Mouse (Mus musculus) cerebellum, adult 9-10 months (tissue): ENCODE results near the gene Ube2c.
"Not testable (repeated sequence)": the region's sequence is repeated elsewhere in the genome, so short reads cannot be mapped to it uniquely, and the experiment has no call there.

Source experiments
- DNase-seq: peaks from one replicate; pipeline ENCODE4 v3.0.0; 2022

The Ube2c gene

DNA sequence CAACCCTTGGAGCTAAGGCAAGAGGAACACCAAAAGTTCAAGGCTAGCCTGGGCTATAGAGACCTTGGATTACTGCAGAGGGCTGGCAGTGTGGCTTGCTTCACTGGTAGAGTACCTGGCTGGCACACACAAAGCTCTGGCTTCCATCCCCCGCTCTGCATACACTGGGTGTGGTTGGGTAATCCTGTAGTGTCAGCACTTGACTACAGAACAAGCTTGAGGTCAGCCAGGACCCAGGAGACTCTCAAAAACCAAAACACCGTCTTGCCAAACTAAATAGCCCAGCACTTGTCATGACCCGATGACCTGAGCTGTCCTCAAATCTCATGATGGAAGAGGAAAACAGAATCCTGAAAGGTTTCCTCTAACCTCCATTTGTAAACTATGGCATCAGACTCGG, 20.8 kb downstream of the Ube2c start:
- no peak for DNase-seq

DNA sequence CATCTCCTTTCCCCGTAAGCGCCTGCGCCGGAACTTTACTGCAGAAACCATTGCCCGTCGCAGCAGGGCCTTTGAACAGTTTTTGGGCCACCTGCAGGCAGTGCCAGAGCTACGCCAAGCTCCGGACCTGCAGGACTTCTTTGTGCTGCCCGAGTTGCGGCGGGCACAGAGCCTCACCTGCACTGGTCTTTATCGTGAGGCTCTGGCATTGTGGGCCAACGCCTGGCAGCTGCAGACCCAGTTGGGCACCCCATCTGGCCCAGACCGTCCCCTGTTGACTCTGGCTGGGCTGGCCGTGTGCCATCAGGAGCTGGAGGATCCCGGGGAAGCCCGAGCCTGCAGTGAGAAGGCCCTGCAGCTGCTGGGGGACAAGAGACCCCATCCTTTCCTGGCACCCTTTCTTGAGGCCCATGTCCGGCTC, 22.2 kb downstream of the Ube2c start:
- peak; percentile 63 for DNase-seq

DNA sequence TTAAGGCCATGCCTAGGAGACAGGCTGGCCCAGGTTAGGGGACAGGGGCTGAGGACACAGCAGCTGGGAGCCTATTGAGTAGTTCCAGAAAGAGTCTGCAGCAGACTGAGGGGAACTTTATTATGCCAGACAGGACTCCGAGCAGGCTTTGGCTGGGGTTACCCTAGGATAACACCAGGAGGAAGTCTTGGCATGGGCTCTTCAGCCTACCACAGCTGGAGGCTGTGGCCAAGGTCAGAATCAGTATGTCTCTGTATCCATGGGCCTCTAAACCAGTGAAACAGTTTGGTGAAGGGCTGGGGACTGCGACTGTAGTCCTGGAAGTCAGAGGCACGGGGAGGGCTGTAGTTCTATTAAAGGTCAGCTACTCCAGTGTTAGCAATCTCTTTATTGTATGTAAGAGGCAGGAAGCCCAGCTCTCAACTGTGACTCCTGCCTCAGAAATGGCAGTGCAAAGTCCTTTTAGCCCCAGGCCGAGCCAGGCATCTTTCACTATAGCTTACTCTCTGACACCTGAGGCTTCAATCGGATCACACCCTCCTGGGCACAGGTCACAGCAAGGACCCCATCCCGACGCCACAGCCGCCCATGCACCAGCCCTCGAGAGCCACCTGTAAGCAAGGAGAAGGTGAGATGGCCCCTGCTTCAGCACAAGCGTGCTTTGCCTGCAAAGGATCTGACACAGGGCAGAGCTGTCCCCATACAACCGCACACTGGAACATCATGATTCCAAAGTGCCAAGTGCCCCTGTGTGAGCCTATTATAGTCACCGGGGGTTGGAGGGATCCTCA, 22.9 kb downstream of the Ube2c start:
- DNase-seq: no peak

DNA sequence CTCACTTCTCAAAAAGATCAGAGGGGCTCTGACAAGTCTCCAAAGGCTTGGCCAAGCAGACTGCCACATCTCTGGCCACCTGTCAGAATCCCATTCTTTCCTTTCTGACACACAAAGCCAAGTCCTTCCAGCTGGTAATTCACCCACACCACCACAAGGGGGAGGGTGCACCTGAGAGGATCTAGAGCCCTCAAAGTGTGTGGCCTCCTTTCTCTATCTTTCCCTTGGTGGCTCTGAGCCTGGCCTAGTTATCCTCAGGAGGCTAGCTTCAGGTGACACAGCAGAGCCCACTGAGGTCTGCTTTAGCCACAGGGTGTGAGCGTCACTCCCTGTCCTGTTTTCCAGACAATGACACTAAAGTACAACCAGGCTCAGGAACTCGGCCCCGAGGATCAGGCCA, 23.5 kb downstream of the Ube2c start:
- peak; percentile 88 for DNase-seq

DNA sequence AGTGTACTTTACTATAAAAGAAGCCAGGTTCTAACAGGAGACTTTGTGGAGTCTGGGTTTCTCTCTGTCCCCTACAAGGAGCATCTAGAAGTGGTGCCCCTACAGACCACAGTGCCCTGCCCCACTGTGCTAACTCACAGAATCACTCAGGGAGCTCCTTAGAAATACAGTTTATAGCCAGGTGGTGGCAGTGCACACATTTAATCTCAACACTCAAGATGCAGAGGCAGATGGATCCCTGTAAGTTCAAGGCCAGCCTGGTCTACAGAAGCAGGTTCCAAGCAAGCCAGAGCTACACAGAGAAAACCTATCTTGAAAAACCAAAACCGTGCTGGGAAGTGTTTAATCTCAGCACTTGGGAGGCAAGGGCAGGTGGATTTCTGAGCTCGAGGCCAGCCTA, 24.1 kb downstream of the Ube2c start:
- DNase-seq: no peak

DNA sequence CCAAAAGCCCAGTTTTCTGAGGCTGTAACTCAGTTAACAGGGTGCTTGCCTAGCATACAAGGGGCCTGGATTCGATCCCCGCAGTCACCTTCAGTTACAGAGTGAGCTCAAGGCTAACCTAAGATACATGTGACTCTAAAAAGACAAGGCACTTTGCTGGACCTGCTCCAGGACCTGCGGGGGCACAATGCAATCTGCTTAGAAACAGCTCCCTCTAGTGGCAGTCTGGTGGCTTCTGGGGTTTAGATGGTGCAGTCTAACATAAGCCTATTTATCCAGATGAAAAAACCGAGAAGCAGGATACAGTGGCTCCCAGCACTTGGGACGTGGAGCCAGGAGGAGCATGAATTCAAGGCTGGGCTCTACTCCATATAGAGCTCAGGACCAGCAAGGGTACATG, 24.6 kb downstream of the Ube2c start:
- DNase-seq: peak; percentile 91

DNA sequence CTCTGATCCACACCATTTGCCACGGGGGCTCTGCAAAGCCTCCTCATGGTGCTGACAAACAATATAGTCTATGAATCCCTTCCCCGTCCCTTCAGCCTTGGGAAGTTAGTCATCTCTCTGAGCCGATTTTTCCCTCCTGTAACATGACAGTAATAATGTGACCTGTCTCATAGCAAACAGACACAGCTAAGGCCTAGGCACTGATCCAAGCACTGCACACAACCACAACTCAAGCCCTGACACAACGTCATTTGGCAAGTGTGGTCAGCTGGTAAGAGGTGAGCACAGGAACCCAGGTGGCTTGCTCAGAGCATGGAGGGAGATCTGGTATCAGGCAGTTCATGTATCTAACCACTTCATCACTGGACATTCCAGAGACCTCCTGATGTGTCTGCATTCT, 26.2 kb downstream of the Ube2c start:
- DNase-seq: no peak

DNA sequence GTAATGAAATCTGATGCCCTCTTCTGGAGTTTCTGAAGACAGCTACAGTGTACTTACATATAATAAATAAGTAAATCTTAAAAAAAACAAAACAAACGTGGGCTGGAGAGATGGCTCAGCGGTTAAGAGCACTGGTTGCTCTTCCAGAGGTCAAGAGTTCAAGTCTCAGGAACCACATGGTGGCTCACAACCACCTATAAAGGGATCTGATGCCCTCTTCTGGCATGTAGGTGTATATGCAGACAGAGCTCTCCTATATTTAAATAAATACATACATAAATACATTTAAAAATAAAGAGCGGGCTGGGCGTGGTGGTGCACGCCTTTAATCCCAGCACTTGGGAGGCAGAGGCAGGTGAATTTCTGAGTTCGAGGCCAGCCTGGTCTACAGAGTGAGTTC, 28.9 kb downstream of the Ube2c start:
- DNase-seq: not testable (repeated sequence)

DNA sequence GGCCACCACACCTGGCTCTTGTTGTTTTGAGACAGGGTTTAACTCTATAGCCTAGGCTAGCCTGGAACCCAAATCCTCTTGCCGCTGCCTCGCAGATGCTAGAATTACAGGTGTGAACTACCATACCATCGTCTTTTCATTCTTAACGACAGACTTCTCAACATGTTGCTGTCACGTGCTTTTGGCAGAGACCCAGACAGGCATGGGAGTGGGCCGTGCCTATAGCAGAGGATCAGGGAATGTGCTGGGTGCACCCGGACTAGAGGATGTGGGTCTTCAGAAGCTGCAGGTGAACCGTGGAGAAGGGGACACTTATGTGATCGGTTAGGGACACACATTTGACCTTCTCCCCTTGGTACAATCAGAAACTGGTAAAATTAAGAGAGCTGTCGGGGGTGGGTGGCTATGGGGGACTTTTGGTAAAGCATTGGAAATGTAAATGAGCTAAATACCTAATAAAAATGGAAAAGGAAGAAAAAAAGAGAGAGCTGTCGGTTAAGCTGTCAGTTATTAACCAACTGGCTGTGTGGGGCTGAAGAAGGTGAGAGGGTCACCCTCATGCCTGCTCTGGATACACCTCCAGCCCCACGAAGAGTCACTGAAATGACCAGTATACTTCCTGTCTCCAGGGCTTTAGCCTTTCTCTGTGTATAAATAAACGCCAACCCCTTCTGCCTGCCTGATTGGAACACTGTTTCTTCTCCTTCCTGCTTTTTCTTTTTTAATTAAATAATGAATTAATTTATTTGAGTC, 30.7 kb downstream of the Ube2c start:
- DNase-seq: no peak

DNA sequence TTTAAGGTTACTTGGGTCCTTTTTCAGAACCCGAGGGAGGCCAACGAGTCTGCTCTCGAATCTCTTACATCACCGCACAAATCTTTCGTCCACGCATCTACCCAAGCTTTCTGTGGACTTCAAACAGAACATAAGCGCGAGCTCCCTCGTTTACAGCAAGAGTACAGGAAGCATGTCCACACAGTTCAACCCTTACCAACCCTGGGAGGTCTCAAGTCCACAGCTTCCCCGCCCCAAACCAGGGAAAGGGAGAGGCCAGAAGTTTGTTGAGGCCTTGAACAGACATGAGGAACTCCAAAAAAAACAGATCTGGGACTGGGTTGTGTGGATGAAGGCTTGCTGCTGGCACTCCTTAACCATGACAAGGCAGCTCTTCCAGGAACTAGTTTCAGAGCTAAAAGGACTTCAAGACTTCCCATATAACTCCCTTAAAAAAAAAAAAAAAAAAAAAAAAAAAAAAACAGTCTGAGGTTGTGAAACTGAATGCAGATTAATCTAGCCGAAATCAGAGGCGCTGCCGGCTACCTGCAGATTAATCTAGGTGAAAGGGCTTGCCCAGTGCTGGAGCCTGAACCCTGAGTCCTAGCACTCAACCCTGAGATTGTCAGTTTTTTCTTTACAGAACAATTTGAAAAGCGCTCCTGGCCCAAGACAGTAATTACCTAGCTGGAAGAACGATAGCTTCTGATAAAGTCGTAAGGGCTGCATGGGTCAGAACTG, 33.7 kb downstream of the Ube2c start:
- no peak for DNase-seq

DNA sequence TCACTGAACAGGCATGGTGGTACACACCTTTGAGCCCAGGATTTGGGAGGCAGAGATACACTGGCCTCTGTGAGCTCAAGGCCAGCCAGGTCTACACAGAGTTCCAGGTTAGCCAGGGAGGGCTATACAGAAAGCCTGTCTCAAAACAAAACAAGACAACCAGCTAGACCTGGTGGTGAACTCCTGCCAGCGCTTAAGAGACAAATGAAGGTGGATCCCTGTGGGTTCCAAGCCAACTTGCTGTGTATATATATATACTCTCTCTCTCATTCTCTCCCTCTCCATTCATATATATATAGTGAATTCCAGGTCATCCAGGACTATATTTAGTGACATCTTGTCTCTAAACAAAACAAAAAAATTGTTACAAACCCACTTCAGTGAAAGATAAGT, 34.2 kb downstream of the Ube2c start:
- DNase-seq: no peak

DNA sequence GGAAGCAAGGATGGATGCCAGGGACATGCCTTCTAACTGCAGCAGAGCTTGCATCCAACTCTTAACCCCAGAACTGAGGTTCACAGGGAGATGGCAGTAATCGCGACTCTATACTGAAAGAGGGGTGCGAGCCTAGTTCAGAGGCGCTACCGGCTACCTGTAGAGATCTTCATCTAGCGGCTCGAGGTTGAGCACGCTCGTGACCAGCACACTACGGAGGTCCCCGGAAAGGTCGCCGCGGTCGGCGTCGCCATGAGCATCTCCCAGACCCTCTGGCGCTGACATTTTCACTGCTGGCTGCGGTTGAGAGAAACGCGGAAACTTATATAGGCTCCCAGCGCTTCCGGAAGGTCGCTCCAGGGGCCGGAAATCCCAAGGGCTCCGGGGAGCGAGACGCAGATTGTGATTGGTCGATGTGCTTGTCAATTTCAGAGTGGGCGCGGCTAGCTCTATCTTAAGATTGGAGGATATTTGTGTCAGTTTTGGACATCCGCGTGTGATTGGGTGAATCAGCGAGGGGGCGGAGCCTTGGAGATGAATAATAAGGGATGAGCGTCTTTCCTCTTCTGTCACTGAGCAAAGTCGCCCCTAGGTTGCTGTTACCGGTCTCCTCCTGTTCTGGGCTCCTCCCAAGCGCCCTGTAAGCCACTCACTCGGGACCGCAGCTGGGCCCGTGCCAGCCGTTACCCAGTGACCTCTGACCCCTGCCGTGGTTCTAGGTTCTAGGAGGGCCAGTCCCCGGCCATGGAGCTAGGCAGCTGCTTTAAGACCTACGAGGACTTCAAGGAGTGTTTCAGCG, 35.0 kb downstream of the Ube2c start, which contains the start of the genes Acot8 and Zswim3:
Acot8 (minus strand) TSS at position 350 of the 799 bp plus-strand sequence.
Zswim3 (plus strand) TSS at position 566 of the 799 bp plus-strand sequence.
- peak; percentile 99 for DNase-seq

DNA sequence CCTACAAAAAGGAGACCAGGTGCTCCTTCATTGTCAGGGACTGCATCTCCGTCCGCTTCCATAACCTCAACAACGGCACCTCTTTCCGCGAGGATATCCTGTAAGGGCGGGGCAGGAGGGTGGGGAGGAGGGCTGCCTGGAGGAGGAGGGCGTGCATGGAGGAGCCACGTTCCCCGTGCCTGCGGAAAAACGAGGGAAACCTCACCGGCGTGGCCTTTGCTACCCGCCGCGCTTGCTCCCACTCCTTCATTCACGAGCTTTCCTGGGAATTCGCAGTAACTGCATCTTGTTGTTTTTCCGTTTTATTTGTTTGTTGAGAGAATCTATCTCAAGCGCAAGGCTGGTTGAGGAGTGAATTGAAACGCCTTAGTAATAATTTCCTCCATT, 35.6 kb downstream of the Ube2c start:
- no peak for DNase-seq

DNA sequence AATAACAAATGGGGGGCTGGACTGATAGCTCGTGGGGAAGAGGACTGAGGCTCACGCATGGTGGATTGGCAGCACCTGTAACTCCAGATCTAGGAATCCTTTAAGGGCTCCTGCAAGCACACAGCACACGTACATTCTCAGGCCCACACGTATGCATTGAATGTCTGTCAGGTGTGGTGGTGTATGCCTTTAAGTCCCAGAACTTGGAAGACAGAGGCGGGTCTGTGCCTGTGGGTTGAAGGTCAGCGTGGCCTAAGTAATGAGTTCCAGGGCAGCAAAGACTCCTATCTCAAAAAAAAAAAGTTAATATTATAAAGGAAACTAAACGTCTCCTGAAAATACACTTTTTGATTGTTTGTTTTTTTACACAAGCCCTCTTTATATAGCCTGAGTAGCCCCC, 36.9 kb downstream of the Ube2c start:
- DNase-seq: no peak

DNA sequence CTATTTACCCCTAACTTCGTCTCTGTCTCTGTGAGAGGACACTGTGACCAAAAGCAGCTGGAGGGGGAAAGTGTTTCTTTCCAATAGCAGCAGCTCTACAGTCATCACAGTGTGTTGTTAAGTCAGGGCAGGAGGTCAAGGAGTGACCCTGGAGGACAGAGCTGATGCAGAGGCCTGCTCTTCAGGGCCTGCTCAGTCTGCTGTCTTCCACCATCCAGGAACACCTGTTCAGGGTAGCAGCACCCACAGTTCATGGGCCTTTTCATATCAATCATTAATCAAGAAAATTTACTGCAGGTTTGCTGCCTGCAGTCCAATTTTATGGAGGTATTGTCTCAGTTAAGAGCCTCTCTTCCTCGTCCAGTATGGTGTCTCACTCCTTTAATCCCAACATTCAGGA, 43.9 kb downstream of the Ube2c start:
- DNase-seq: no peak

DNA sequence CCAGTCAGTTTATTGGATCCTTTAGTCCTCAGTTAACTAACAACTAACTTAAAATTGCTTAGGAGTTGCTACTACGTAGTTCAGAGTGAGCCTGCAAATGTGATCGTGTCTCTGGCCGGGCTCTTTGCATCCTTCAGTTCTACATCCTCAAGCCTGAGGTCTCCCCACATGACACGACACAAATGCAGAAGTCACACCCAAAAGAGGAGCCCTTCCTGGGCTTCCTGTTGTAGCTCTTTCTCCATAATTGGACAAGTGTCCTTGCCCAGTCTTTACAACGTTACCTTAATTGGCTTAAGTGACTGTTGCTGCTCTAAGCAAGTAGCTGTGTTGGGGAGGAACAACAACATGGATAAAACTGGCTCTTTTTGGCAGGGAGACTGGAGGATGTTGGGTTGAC, 45.6 kb downstream of the Ube2c start:
- DNase-seq: no peak

DNA sequence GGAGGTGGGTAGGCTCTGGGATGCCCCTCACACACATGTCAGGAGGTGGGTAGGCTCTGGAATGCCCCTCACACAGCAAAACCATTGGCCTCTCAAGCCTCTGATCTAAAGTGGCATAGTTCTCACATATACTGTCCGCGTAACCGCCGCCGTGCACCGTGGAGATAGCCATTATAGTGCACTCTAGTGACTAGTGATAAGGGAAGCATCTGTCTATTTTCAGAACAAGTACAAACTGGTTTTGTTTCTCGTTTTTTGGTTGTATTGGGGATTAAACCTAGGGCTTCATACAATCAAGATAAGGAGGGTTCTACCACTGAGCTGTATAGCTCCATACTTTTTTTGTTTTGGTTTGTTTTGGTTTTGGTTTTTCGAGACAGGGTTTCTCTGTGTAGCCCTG, 46.1 kb downstream of the Ube2c start:
- no peak for DNase-seq

DNA sequence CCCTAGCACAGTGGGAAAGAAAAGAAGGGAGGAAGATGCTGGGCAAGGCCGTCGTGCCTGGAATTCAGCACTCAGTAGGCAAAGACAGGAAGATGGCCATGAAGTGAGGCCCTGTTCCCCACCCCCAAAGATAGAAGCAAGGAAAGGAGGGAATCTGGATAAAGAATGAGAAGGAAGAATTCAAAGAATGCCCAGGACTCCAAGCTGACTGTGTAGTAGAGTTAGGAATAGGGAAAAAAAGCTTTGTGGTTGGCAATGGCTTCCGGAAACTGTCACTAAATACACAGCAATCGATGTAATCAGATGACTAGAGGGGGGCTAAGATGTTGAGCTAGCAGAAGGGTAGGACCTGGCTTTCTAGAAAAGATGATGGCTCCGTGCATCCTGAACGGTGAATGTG, 47.5 kb downstream of the Ube2c start:
- no peak for DNase-seq

DNA sequence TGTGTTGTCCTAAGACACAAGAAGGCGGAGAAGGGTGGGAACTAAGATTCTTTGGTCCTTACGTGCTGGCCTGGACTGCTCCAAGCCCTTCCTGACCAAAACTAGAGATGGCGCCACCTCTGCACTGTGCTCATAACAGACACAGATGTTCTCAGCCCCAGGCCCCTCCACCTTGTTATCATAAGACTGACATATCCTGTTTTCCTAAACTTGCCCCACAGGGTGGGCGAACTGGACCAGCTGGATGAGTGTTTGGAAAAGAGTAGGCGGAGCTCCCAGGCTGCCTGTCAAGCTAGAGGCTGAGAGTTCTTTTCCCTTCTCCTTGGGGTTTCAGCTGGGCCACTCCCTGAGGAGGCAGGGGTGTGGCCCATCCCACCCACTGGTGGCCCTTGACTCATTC, 48.0 kb downstream of the Ube2c start:
- DNase-seq: no peak

DNA sequence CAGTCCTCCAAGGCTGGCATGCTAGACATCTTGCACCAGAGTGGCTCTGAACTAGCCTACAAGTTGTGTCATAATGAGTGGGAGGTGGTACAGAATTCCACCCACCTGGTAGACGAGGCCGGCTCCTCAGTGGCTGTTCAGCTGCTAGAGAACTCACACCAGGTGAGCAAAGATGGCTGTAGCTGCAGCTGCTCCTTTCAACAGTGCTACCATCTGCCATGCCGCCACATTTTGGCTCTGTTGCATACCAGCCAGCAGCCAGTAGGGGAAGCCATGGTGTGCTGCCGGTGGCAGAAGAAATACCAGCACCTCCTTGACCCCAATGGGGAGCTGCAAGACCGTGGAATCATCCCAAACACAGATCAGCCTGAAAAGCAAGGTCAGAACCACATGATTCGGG, 51.4 kb downstream of the Ube2c start:
- no peak for DNase-seq

DNA sequence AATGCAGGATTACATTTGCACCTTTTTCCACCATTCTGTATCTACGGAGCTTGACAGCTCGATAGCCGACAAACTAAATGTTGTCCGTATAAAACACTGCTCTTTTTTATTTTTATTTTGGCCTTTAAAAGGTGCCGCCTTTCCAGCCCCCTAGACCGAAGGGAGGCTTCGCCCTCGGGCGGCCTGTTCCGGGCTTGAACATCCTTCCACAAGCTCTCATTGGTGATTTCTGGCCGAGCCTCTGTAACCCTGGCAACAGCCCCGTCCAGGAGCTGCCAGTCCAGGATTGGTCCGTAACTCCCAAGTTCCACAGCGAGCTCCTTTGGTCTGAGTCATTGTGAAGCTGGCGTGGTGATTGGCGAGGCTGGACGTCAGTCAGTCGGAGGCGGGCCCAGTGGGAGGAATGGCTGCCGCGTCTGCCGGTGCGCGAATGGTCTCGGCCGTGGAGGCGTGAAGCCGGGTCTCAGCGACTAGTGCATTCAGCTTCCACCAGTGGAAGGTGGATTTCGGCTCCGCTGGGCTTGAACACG, 53.0 kb downstream of the Ube2c start, which contains the start of gene Zswim1:
Zswim1 (plus strand) TSS at position 51 of the 530 bp plus-strand sequence.
- DNase-seq: peak; percentile 100

DNA sequence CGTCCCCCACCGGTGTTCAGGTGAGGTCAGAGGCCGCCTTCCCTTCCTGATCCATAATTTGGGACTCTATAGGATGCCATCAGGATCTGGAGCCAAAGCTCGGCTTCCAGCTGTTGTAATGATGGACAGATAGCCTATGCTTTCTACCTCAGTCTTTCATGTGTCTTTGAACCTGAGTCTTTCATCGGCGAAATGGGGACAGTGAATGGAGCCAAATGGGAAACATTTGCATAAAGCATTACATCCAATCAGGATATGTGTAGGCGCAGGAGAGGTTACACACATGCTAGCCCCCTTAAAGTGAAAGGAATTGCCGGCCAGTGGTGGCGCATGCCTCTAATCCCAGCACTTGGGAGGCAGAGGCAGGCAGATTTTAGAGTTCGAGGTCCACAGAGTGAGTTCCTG, 53.5 kb downstream of the Ube2c start:
- no peak for DNase-seq
